Mouse (Mus musculus): ENCODE results near the gene Olfr307.

The Olfr307 gene

DNA sequence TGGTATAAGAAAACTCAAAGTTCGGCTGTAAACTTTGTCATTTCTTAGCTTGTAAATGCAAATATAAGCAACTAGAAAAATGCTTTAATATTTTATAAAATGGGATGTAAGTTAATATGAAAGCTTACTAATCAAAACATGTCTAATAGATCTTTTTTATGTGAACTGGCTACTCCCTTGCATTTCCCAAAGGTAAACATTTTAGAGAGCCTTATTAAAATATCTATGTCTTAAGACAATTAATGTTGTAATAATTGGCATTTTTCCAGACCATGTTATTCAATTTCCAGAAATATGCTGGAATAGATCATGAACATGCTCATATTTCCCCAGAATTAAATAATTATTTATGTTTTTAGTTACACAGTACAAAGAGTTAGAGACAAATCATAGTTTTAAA, at the start of gene Olfr307:
Gene Olfr307 (minus strand): TSS at position 101 of the 400 bp plus-strand sequence.
- in situ Hi-C loops (cut with MboI, MseI): no loop called here

DNA sequence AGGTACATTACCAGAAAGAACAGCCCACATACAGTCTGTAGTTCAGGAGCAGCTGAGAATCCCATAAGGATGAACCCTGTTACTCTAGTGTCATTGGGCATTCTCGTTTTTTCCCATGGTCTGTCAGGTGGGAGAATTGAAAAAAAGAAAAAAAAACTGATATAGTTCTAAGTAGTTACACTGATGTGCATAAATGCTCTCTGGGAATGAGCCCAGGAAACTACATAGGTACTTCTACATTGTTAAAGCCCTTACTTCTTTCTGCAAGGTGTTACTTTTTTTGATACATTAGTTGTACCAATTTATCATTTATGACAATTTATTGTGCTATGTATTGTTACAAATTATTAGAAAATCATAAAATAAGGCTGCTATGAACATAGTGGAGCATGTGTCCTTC, 49.2 kb upstream of the Olfr307 start, which contains the start of gene Olfr304:
Gene Olfr304 (minus strand): TSS at position 101 of the 400 bp plus-strand sequence.
- in situ Hi-C loops (cut with MboI, MseI): no loop called here

DNA sequence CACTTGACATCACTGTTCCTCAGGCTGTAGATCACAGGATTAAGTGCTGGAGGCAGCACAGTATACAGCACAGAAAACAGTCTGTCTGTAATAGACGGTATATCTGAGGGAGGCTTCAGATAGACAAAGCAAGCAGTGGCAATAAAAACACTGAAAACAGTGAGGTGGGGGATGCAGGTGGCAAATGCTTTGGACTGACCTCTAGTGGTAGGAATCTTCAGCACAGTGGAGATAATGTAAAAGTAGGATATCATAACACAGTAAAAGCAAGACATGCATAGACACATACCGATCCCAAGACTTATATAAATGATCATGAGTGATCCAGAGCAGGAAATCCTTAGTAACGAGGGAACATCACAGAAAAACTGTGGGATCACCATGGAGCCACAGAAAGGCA, 48.4 kb upstream of the Olfr307 start:
- in situ Hi-C loops (cut with MboI, MseI): no loop called here

DNA sequence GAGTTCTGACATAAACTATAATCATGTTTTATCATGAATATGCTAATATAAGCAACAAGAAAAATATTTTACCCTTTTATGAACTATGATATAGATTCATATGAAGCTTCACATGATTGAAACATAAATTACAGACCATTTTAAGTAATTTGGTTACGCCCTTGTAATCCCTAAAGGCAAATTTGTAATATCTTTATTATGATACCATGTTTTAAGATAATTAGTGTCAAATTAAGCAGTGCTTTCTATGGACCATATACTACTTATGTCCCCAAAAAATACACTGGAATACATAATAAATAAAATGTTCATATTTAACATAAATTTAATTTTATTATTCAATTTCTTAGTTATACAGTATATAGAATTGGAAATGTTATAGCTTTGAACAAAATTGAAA, 29.4 kb upstream of the Olfr307 start, which contains the start of gene Olfr305:
Gene Olfr305 (minus strand): TSS at position 101 of the 400 bp plus-strand sequence.
- in situ Hi-C loops (cut with MboI, MseI): no loop called here

DNA sequence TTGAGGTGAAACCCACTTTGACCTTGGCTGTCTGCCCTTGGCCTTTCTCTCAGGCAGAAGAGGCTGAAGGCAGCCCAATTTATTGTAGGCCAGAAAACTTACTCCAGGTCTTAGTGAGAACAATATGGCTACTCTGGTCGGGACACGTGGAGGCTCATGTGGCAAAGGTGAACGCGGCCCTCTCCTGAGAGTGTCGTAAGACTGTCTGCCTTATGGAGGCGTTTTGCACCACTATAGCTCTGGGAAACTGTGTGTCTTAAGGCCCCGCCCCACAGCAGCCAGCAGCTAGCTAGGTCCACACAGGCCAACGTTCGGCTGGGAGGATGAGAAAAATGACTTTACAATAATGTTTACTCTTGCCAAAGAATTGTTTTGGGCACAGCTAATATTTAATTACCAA, 8.9 kb upstream of the Olfr307 start:
- in situ Hi-C loops (cut with MboI, MseI): loop anchor here (10.0 kb wide), 1 partner anchor 659 kb away; no protein-coding TSS in a partner anchor

- in situ Hi-C loops (cut with MboI, MseI): loop anchor here (10.0 kb wide), 1 partner anchor 661 kb away; no protein-coding TSS in a partner anchor
Observed at GRCm38 (mm10) chr7:86344253-86344652, 6.9 kb upstream of the Olfr307 start.

DNA sequence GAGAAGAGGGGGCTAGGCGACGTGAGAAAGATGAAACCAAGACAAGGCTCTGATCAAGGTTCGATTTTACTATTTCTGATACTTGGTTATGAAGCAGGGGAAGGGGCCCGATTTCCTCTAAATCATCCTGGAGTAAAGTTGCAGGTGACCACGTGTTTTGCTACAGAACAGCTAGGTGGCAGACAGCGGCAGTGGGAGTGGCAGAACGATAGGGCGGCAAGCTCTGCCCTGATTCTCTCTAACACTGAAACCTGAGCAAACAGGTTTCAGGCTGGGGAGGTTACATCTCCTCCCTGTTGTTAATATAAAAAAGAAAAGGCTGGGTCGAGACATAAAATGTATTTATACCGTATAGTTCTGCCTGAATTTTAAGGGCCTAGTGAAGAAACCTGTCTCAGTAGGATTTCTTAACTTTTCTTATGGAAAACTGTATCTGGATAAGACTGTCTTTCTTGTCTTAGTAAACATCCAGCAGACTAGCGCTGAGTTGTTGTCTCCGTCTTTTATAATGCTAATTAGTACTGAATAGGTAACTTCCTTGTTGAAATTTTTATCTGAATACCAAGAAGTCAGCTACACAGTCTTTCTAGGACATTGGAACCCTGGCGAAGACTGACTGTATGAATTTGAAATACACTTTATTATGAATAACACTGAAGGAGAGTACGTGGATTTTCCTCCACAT, 5.6 kb upstream of the Olfr307 start:
- in situ Hi-C loops (cut with MboI, MseI): loop anchor here (10.0 kb wide), 1 partner anchor 662 kb away; no protein-coding TSS in a partner anchor

DNA sequence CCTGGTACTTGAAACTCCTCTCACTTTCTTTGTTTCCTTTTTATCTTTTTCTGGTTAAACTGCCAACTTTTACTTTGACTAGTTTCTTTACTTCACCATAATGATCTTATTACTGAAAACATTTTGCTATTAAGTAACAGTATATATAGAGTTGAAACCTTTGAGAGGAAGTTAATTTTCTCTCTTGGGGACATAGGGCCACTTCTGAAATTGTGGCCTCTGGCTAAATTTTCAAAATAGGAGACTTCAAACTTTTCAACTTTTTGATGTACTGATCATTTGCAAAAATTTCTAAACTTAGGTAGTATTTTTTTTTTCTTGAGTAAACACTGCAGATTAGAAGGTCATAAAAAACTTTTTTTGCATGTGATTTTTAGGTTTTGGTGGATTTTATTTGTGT, 11.9 kb downstream of the Olfr307 start, which contains the start of gene Olfr308:
Gene Olfr308 (minus strand): TSS at position 101 of the 400 bp plus-strand sequence.
- in situ Hi-C loops (cut with MboI, MseI): no loop called here

DNA sequence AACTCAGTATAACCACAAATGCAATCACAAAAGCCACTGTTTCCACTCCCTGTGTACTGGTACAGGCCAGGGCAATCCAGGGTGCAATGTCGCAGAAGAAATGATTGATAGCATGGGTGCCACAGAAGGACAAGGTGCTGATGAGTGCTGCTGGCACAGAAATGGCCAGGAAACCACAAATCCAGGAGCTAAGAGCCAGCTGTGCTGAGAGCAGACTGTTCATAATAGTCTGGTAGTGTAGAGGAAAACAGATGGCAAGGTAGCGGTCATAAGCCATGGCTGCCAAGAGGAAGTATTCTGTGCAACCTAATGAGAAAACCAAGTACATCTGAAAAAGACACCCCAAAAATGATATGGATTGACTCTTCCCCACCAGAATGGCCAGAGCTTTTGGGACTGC, 16.1 kb downstream of the Olfr307 start:
- in situ Hi-C loops (cut with MboI, MseI): no loop called here

GRCm38 (mm10) chr7:86313608-86314007, 23.8 kb downstream of the Olfr307 start, which contains the start of gene Olfr309:
TSS of gene Olfr309 (minus strand) at chr7:86313708.
- in situ Hi-C loops (cut with MboI, MseI): no loop called here

Measured in T-helper 1 cell (primary cell).